Mouse (Mus musculus): ENCODE measurements around the gene Lhx8.

- TF ChIP-seq POLR2A (IDR thresholded peaks at IDR 0.05; ENCODE audit: extremely low read depth, insufficient read depth, low read length) (no peak), CTCF (IDR thresholded peaks at IDR 0.05; ENCODE audit: extremely low read depth, insufficient read depth, low read length) (no peak)
These were observed 33.0 kb downstream of the Lhx8 start for GRCm38 (mm10) chr3:154297499-154297898.

All from cortical plate, adult 2 months (tissue).